Mouse (Mus musculus) heart, postnatal 0 days (tissue): Measurements from ENCODE around the gene Gm21836. TPM values are rescaled to one million over a fixed set of nuclear protein-coding genes. Genes with fewer than 3 reads are reported as not detected.
A peak's percentile ranks its signal among the peaks of the same experiment; 100 is the strongest.

Source experiments
- ATAC-seq: fragments of 200-750 bp; cut with Nextera tagmentation; 2 replicates; pipeline ENCODE4 v1.8.0; 2017; ENCODE audit warnings: low read depth, moderate number of reproducible peaks, moderate library complexity; ENCODE audit not compliant: insufficient read depth
- DNase-seq: peaks from one replicate; pipeline ENCODE4 v3.0.0-alpha.2; 2016; ENCODE audit warnings: low spot score
- H3K27ac ChIP-seq: fragments of 300-500 bp; sonication (generic); 2 replicates; pipeline ENCODE4 v1.5.1; 2014; ENCODE audit warnings: low read depth, mild to moderate bottlenecking
- H3K27me3 ChIP-seq: fragments of 300-500 bp; sonication (generic); 2 replicates; pipeline ENCODE4 v1.6.1; 2014; ENCODE audit warnings: low read length, mixed read lengths; ENCODE audit not compliant: control insufficient read depth, insufficient read depth
- H3K36me3 ChIP-seq: fragments of 300-500 bp; sonication (generic); replicated peaks from 2 replicates; pipeline ENCODE4 v1.6.1; 2014; ENCODE audit warnings: low read length, mixed read lengths; ENCODE audit not compliant: control insufficient read depth, insufficient read depth
- H3K4me1 ChIP-seq: fragments of 300-500 bp; sonication (generic); 2 replicates; pipeline ENCODE4 v1.6.1; 2014; ENCODE audit warnings: antibody characterized with exemption; ENCODE audit not compliant: control insufficient read depth, insufficient read depth
- H3K4me2 ChIP-seq: fragments of 300-500 bp; sonication (generic); 2 replicates; pipeline ENCODE4 v1.6.1; 2014; ENCODE audit warnings: low read depth, mild to moderate bottlenecking, low read length, moderate library complexity
- H3K4me3 ChIP-seq: fragments of 300-500 bp; sonication (generic); 2 replicates; pipeline ENCODE4 v1.5.1; 2014; ENCODE audit warnings: low read depth, low read length
- H3K9ac ChIP-seq: fragments of 300-500 bp; sonication (generic); replicated peaks from 2 replicates; pipeline ENCODE4 v1.6.1; 2014; ENCODE audit warnings: low read depth, low read length, mixed read lengths
- H3K9me3 ChIP-seq: fragments of 300-500 bp; sonication (generic); replicated peaks from 2 replicates; pipeline ENCODE4 v1.6.1; 2016; ENCODE audit warnings: low read length; ENCODE audit not compliant: control insufficient read depth
- CTCF ChIP-seq: IDR thresholded peaks from 2 replicates; pipeline ENCODE4 v1.5.1; 2016; ENCODE audit warnings: antibody characterized with exemption, control low read depth, low read depth
- EP300 ChIP-seq: IDR thresholded peaks from 2 replicates; pipeline ENCODE4 v1.6.1; 2016; ENCODE audit warnings: antibody characterized with exemption, low read depth
- WGBS: fragments of 180-500 bp; shearing (Covaris S2); extraction: QIAGEN DNeasy Blood & Tissue Kit; methylation state at CpG from one replicate; pipeline ENCODE4 v1.1.7; 2014; 5-methylcytosine and 5-hydroxymethylcytosine counted together
- polyA plus RNA-seq: library from polyadenylated mRNA; unstranded; fragments of >200 nt; fragmentation: Nextera tagmentation; extraction: Ambion mirVana; gene quantifications from 2 replicates; pipeline ENCODE4 v1.2.1, GENCODE M21; 2015
- total RNA-seq: library from RNA; depleted of rRNA; stranded (reverse); fragments of >200 nt; gene quantifications from 2 replicates; pipeline ENCODE4 v1.2.3, GENCODE M21; 2014; ENCODE audit warnings: low replicate concordance; rRNA removed

Gene Gm21836
- total and polyA plus RNA-seq, 2 experiments from 2014 or later: not detected

- H3K4me1 ChIP-seq: no peaks in the 10 kb centered on the region
- ATAC-seq (peak; percentile 72), DNase-seq (peak; percentile 61)
- TF ChIP-seq CTCF (peak; percentile 96), EP300 (no peak)
- H3K36me3 ChIP-seq: no peaks in the 10 kb centered on the region
- no peaks in the 10 kb centered on the region for H3K9me3 ChIP-seq
- H3K27ac ChIP-seq: no peak overlapping the region
- 0% methylated on average over 1 of the region's 1 CpGs for WGBS
- H3K4me2 ChIP-seq: no peak overlapping the region
- no peak overlapping the region for H3K9ac ChIP-seq
- H3K27me3 ChIP-seq: no peaks in the 10 kb centered on the region
- H3K4me3 ChIP-seq: no peak overlapping the region
Observed at GRCm38 (mm10) chr9:124456572-124456971, 37.0 kb downstream of the Gm21836 start.

Other genes with a start within 250 kb of the Gm21836 start
- gene 2010315B03Rik, start 181.1 kb downstream of the Gm21836 start, total RNA-seq: 4.5 and 5.5 TPM in 2 replicates
- gene 2010315B03Rik, start 181.1 kb downstream of the Gm21836 start, polyA plus RNA-seq: 12.2 and 14.0 TPM in 2 replicates
- 78.4 and 252 TPM in 2 replicates for gene Ppp2r3d, start 16.9 kb downstream of the Gm21836 start, total RNA-seq
- 128 and 133 TPM in 2 replicates for gene Ppp2r3d, start 16.9 kb downstream of the Gm21836 start, polyA plus RNA-seq